Mouse (Mus musculus) small intestine, adult 2 months (tissue): Measurements from ENCODE around the gene Trafd1.

Source experiments
- CTCF ChIP-seq: fragments of 200-500 bp; IDR thresholded peaks from 2 replicates; pipeline ENCODE4 v1.5.1; 2012; ENCODE audit warnings: low read depth, mild to moderate bottlenecking, control low read depth, inconsistent platforms, low read length, moderate library complexity, mixed read lengths; ENCODE audit not compliant: insufficient replicate concordance, insufficient read length; ENCODE audit errors: extremely low read depth
- POLR2A ChIP-seq: fragments of 200-500 bp; IDR thresholded peaks from 2 replicates; pipeline ENCODE4 v1.6.1; 2012; ENCODE audit warnings: low read depth, mild to moderate bottlenecking, control low read depth, inconsistent platforms, low read length, moderate library complexity

DNA sequence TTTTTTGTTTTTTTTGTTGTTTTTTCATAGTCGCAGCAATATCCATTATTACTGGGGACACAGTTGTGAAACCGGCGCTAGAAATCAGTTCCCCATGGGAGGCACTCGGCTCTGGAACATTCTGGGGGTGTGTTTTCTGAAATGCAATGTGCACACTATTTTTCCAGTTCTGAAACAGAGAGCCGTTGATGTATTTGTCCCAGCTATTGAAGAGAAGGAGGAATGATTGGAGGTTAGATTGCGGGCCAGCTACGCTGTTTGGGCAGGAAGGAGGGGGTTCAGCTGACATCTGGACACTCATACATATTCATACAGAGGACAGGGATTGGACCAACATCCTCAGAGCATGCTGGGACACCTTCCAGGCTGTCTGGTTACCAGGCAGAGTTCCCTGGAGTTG, 3.7 kb upstream of the Trafd1 start:
- TF ChIP-seq CTCF (no peak), POLR2A (no peak)
